Mouse (Mus musculus) testis, adult 2 months (tissue): ENCODE results near the gene Pnrc1.

ENCODE experiments used
- CTCF ChIP-seq: fragments of 200-500 bp; IDR thresholded peaks from 2 replicates; pipeline ENCODE4 v1.5.1; 2012; ENCODE audit warnings: low read depth, mild to moderate bottlenecking, inconsistent platforms, low read length, moderate library complexity; ENCODE audit not compliant: control insufficient read depth, insufficient read depth, insufficient replicate concordance
- POLR2A ChIP-seq: fragments of 200-500 bp; IDR thresholded peaks from 2 replicates; pipeline ENCODE4 v1.6.1; 2012; ENCODE audit warnings: low read depth, mild to moderate bottlenecking, inconsistent platforms, low read length, moderate library complexity; ENCODE audit not compliant: control insufficient read depth

- TF ChIP-seq CTCF (no peak), POLR2A (no peak)
Observed at GRCm38 (mm10) chr4:33207551-33207950, 82.4 kb downstream of the Pnrc1 start.
